Mouse (Mus musculus): ENCODE measurements around the gene Fhad1.

The Fhad1 gene

GRCm38 (mm10) chr4:141930001-141930400 is 84.9 kb downstream of the Fhad1 start:
- DNase-seq (ENCODE audit: low spot score): no peak

GRCm38 (mm10) chr4:141928881-141929281 is 86.0 kb downstream of the Fhad1 start:
- DNase-seq (ENCODE audit: low spot score): no peak

- DNase-seq (ENCODE audit: low spot score): no peak
These were observed 89.0 kb downstream of the Fhad1 start for GRCm38 (mm10) chr4:141925781-141926345.

- no peak for DNase-seq (ENCODE audit: low spot score)
These were observed 90.9 kb downstream of the Fhad1 start for GRCm38 (mm10) chr4:141923961-141924360.

GRCm38 (mm10) chr4:141920391-141920790 is 94.5 kb downstream of the Fhad1 start:
- DNase-seq (ENCODE audit: low spot score): no peak

- no peak for DNase-seq (ENCODE audit: low spot score)
These were observed 97.0 kb downstream of the Fhad1 start for GRCm38 (mm10) chr4:141917735-141918419.

GRCm38 (mm10) chr4:141914040-141914439 is 100.8 kb downstream of the Fhad1 start:
- no peak for DNase-seq (ENCODE audit: low spot score)

GRCm38 (mm10) chr4:141913201-141913993 is 101.5 kb downstream of the Fhad1 start:
- no peak for DNase-seq (ENCODE audit: low spot score)

GRCm38 (mm10) chr4:141904710-141905109 is 110.2 kb downstream of the Fhad1 start:
- no peak for DNase-seq (ENCODE audit: low spot score)

- DNase-seq (ENCODE audit: low spot score): no peak
These were observed 112.4 kb downstream of the Fhad1 start for GRCm38 (mm10) chr4:141902479-141902858.

- no peak for DNase-seq (ENCODE audit: low spot score)
These were observed 113.0 kb downstream of the Fhad1 start for GRCm38 (mm10) chr4:141901711-141902478.

- DNase-seq (ENCODE audit: low spot score): no peak
These were observed 114.5 kb downstream of the Fhad1 start for GRCm38 (mm10) chr4:141900421-141900820.

- DNase-seq (ENCODE audit: low spot score): no peak
These were observed 114.9 kb downstream of the Fhad1 start for GRCm38 (mm10) chr4:141899936-141900335.

GRCm38 (mm10) chr4:141898905-141899304 is 116.0 kb downstream of the Fhad1 start:
- no peak for DNase-seq (ENCODE audit: low spot score)

- no peak for DNase-seq (ENCODE audit: low spot score)
These were observed 117.0 kb downstream of the Fhad1 start for GRCm38 (mm10) chr4:141897838-141898237.

GRCm38 (mm10) chr4:141897225-141897624 is 117.7 kb downstream of the Fhad1 start:
- no peak for DNase-seq (ENCODE audit: low spot score)

- DNase-seq (ENCODE audit: low spot score): no peak
These were observed 119.1 kb downstream of the Fhad1 start for GRCm38 (mm10) chr4:141895772-141896171.

- no peak for DNase-seq (ENCODE audit: low spot score)
These were observed 121.6 kb downstream of the Fhad1 start for GRCm38 (mm10) chr4:141893157-141893784.

GRCm38 (mm10) chr4:141886385-141886968 is 128.4 kb downstream of the Fhad1 start:
- no peak for DNase-seq (ENCODE audit: low spot score)

- DNase-seq (ENCODE audit: low spot score): no peak
These were observed 129.4 kb downstream of the Fhad1 start for GRCm38 (mm10) chr4:141885451-141885850.

- DNase-seq (ENCODE audit: low spot score): no peak
These were observed 132.0 kb downstream of the Fhad1 start for GRCm38 (mm10) chr4:141882858-141883257.
